Mouse (Mus musculus) midbrain, embryonic 11.5 days (tissue): ENCODE measurements around the gene Zfand5. TPM values are rescaled to one million over a fixed set of nuclear protein-coding genes. Genes with fewer than 3 reads are reported as not detected.
"Not testable (repeated sequence)": the region's sequence is repeated elsewhere in the genome, so short reads cannot be mapped to it uniquely, and the experiment has no call there.

Source experiments
- ATAC-seq: fragments of 200-750 bp; cut with Nextera tagmentation; 2 replicates; pipeline ENCODE4 v1.8.0; 2017; ENCODE audit warnings: moderate TSS enrichment, moderate library complexity; ENCODE audit not compliant: low FRiP score
- DNase-seq: peaks from one replicate; pipeline ENCODE4 v3.0.0; 2015; ENCODE audit warnings: low spot score; ENCODE audit errors: missing footprints
- H3K27ac ChIP-seq: fragments of 300-500 bp; sonication (generic); 2 replicates; pipeline ENCODE4 v1.5.1; 2014; ENCODE audit warnings: low read depth, low read length
- H3K27me3 ChIP-seq: fragments of 300-500 bp; sonication (generic); 2 replicates; pipeline ENCODE4 v1.6.1; 2014; ENCODE audit warnings: mild to moderate bottlenecking, low read length, moderate library complexity, mixed read lengths; ENCODE audit not compliant: control insufficient read depth, insufficient read depth
- H3K36me3 ChIP-seq: fragments of 300-500 bp; sonication (generic); 2 replicates; pipeline ENCODE4 v1.6.1; 2014; ENCODE audit warnings: mild to moderate bottlenecking, low read length, moderate library complexity, mixed read lengths; ENCODE audit not compliant: control insufficient read depth, insufficient read depth
- H3K4me1 ChIP-seq: fragments of 300-500 bp; sonication (generic); 2 replicates; pipeline ENCODE4 v1.6.1; 2014; ENCODE audit warnings: low read length; ENCODE audit not compliant: control insufficient read depth, insufficient read depth
- H3K4me2 ChIP-seq: fragments of 300-500 bp; sonication (generic); 2 replicates; pipeline ENCODE4 v1.6.1; 2014; ENCODE audit warnings: mild to moderate bottlenecking, moderate library complexity
- H3K4me3 ChIP-seq: fragments of 300-500 bp; sonication (generic); 2 replicates; pipeline ENCODE4 v1.5.1; 2014; ENCODE audit warnings: low read depth, low read length
- H3K9ac ChIP-seq: fragments of 300-500 bp; sonication (generic); 2 replicates; pipeline ENCODE4 v1.6.1; 2014; ENCODE audit warnings: low read length
- H3K9me3 ChIP-seq: fragments of 300-500 bp; sonication (generic); 2 replicates; pipeline ENCODE4 v1.6.1; 2016; ENCODE audit warnings: low read length; ENCODE audit not compliant: control insufficient read depth
- WGBS: fragments of 180-500 bp; shearing (Covaris S2); extraction: QIAGEN DNeasy Blood & Tissue Kit; methylation state at CpG from one replicate; pipeline ENCODE4 v1.1.7; 2014; 5-methylcytosine and 5-hydroxymethylcytosine counted together
- polyA plus RNA-seq: library from polyadenylated mRNA; unstranded; fragments of >200 nt; fragmentation: Nextera tagmentation; extraction: Ambion mirVana; gene quantifications from 2 replicates; pipeline ENCODE4 v1.2.1, GENCODE M21; 2014

Zfand5 gene
- 186 and 191 TPM in 2 replicates for polyA plus RNA-seq

- WGBS: under 1% methylated on average over 89 of the region's 118 CpGs
- peaks cover 5% of the 10 kb centered on the region; the same call in 1 of the 2 replicates for H3K36me3 ChIP-seq
Observed at GRCm38 (mm10) chr19:21271741-21272654, at the start of gene Zfand5. Gene Zfand5 (plus strand): TSS chr19:21272278.

DNA sequence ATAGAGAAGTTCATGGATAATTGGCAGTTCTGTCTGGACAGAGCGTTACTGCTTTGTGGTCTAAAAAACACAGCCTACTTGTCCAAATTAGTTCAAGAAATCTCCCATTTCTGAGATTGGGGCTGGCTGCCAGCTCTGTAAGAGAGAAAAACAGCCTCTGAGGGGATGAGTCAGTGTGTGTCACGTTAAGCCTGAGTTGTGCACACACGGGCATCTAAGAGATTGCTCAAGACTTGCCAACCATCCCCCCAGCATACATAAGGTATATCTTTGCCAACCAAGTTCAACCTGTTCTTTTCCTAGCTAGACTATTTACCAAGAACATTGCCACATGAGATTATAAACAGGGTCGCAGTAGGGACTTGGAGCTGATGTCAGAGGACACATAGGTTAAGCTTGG lies 44.9 kb upstream of the Zfand5 start:
- H3K9ac ChIP-seq: no peak overlapping the region
- H3K27ac ChIP-seq: no peak overlapping the region
- ATAC-seq (no peak), DNase-seq (peak; percentile 65)
- no peak overlapping the region for H3K4me3 ChIP-seq
- no peak overlapping the region for H3K4me2 ChIP-seq
- H3K9me3 ChIP-seq: no peaks in the 10 kb centered on the region
- H3K27me3 ChIP-seq: no peaks in the 10 kb centered on the region
- WGBS: 88% methylated on average over 4 of the region's 4 CpGs
- H3K4me1 ChIP-seq: no peaks in the 10 kb centered on the region
- H3K36me3 ChIP-seq: no peaks in the 10 kb centered on the region

More at GRCm38 (mm10) chr19:21271741-21272654, at the start of gene Zfand5:
- Histone ChIP-seq H3K4me1 (peaks cover 13% of the 10 kb centered on the region), H3K9ac (peak within 1 kb of the TSS; percentile 97), H3K27ac (peak within 1 kb of the TSS; percentile 98), H3K4me2 (peak within 1 kb of the TSS; percentile 69), H3K4me3 (peak within 1 kb of the TSS; percentile 96), H3K27me3 (no peaks in the 10 kb centered on the region), H3K9me3 (no peaks in the 10 kb centered on the region)
- peak; percentile 95 for ATAC-seq
- peak; percentile 100 for DNase-seq

DNA sequence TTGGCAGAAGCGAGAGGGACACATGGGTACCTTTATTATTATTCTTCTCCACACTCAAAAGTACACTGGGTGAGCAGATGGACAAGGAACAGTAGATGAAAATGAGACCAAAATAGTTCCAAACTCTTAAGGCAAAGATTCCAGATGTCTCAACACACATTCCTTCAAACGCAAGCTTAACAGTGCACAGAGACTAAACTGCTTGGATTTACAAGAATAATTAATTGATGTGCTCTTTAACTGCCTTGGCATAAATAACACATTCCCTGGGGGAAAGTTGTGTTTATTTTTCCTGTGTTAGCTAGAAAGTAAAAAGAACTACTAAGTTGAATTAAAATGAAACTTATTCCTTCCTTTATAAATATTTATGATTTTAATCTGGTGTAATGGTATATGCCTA lies 44.3 kb upstream of the Zfand5 start:
- DNase-seq (peak; percentile 35), ATAC-seq (no peak)
- Histone ChIP-seq H3K36me3 (no peaks in the 10 kb centered on the region), H3K4me1 (no peaks in the 10 kb centered on the region), H3K9ac (no peak overlapping the region), H3K9me3 (no peaks in the 10 kb centered on the region), H3K27ac (no peak overlapping the region), H3K27me3 (no peaks in the 10 kb centered on the region), H3K4me2 (no peak overlapping the region), H3K4me3 (no peak overlapping the region)
- 52% methylated on average over 2 of the region's 2 CpGs for WGBS

- DNase-seq, H3K36me3 ChIP-seq, ATAC-seq, H3K27me3 ChIP-seq, H3K9ac ChIP-seq, H3K27ac ChIP-seq, H3K4me2 ChIP-seq, H3K4me1 ChIP-seq, H3K9me3 ChIP-seq, H3K4me3 ChIP-seq: not testable (repeated sequence)
- 92% methylated on average over 2 of the region's 2 CpGs for WGBS
Observed at GRCm38 (mm10) chr19:21248730-21249129, 23.3 kb upstream of the Zfand5 start.

GRCm38 (mm10) chr19:21253846-21254245 lies 18.2 kb upstream of the Zfand5 start:
- DNase-seq (no peak), ATAC-seq (no peak)
- no peaks in the 10 kb centered on the region for H3K4me1 ChIP-seq
- H3K27ac ChIP-seq: no peak overlapping the region
- H3K9ac ChIP-seq: no peak overlapping the region
- H3K9me3 ChIP-seq: no peaks in the 10 kb centered on the region
- H3K4me3 ChIP-seq: no peak overlapping the region
- H3K4me2 ChIP-seq: no peak overlapping the region
- H3K36me3 ChIP-seq: no peaks in the 10 kb centered on the region
- 89% methylated on average over 2 of the region's 2 CpGs for WGBS
- no peaks in the 10 kb centered on the region for H3K27me3 ChIP-seq

DNA sequence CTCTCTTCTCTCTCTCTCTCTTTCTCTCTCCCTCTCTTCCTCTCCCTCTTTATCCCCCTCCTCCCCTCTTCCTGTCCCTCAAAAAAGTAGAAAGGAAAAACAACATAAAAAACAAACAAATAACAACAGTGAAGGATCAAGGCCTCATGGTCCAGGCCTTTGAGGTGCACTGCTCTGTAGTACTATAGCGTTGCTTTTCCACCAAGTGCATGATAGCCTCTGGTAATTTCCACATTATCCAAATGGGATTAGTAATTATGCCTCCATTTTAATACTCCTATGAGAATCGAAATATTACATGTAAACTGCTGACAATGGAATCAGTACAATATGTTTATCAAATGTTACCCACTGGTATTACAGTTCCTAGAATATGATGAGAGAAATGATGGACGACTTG lies 16.2 kb upstream of the Zfand5 start:
- no peak for ATAC-seq
- H3K4me3 ChIP-seq: no peak overlapping the region
- no peaks in the 10 kb centered on the region for H3K4me1 ChIP-seq
- 82% methylated on average over 3 of the region's 3 CpGs for WGBS
- no peaks in the 10 kb centered on the region for H3K27me3 ChIP-seq
- no peaks in the 10 kb centered on the region for H3K9me3 ChIP-seq
- no peak for DNase-seq
- H3K36me3 ChIP-seq: no peaks in the 10 kb centered on the region
- no peak overlapping the region for H3K4me2 ChIP-seq
- H3K27ac ChIP-seq: no peak overlapping the region
- no peak overlapping the region for H3K9ac ChIP-seq

- WGBS: 76% methylated on average over 2 of the region's 2 CpGs
- Histone ChIP-seq H3K4me3 (no peak overlapping the region), H3K4me2 (no peak overlapping the region), H3K9ac (no peak overlapping the region), H3K9me3 (no peaks in the 10 kb centered on the region), H3K36me3 (no peaks in the 10 kb centered on the region), H3K27ac (no peak overlapping the region), H3K27me3 (no peaks in the 10 kb centered on the region), H3K4me1 (no peaks in the 10 kb centered on the region)
- DNase-seq (no peak), ATAC-seq (no peak)
Observed at GRCm38 (mm10) chr19:21259453-21259852, 12.6 kb upstream of the Zfand5 start.

- no peak for ATAC-seq
Observed at GRCm38 (mm10) chr19:21260280-21260679, 11.8 kb upstream of the Zfand5 start.

DNA sequence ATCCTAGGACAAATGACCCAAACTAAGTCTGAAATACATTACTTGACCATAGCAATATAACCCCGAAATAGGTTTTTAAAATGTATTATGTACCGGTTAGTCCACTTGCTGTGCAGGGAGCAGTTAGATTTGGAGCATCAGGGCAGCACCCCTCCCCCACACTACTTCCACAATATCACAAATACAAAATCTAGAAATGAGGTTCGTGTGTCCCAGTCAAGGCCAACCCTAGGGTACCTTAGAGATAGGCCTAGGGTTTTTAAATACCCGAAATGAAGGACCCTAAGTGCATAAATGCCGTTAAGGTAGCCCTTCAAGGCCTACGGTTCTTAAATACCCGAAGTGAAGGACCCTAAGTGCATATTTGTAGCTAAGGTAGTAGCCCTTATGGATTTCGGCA lies 892 bp upstream of the Zfand5 start:
- ATAC-seq: no peak; the same call in 1 of the 2 replicates
- peaks cover 13% of the 10 kb centered on the region for H3K4me1 ChIP-seq
- H3K27me3 ChIP-seq: no peaks in the 10 kb centered on the region
- DNase-seq: no peak
- H3K9ac ChIP-seq: peak overlapping the region; percentile 97
- no peaks in the 10 kb centered on the region for H3K9me3 ChIP-seq
- H3K4me2 ChIP-seq: peak overlapping the region; percentile 69
- H3K27ac ChIP-seq: peak overlapping the region; percentile 98
- WGBS: 33% methylated on average over 8 of the region's 8 CpGs
- H3K36me3 ChIP-seq: no peaks in the 10 kb centered on the region
- peak overlapping the region; percentile 96 for H3K4me3 ChIP-seq

More at GRCm38 (mm10) chr19:21260280-21260679, 11.8 kb upstream of the Zfand5 start:
- no peak overlapping the region for H3K27ac ChIP-seq
- no peaks in the 10 kb centered on the region for H3K27me3 ChIP-seq
- H3K4me2 ChIP-seq: no peak overlapping the region
- H3K4me3 ChIP-seq: no peak overlapping the region
- no peaks in the 10 kb centered on the region for H3K4me1 ChIP-seq
- no peak overlapping the region for H3K9ac ChIP-seq
- H3K9me3 ChIP-seq: no peaks in the 10 kb centered on the region
- DNase-seq: no peak
- H3K36me3 ChIP-seq: no peaks in the 10 kb centered on the region
